Mouse (Mus musculus) heart, embryonic 14.5 days (tissue): ENCODE data around the gene Ncoa3. TPM values are rescaled to one million over a fixed set of nuclear protein-coding genes. Genes with fewer than 3 reads are reported as not detected.

Experiments used
- ATAC-seq: fragments of 200-750 bp; cut with Nextera tagmentation; 2 replicates; pipeline ENCODE4 v1.8.0; 2017; ENCODE audit warnings: low read depth, moderate TSS enrichment; ENCODE audit not compliant: insufficient number of reproducible peaks, insufficient read depth, low FRiP score
- H3K27ac ChIP-seq, 2 experiments: fragments of 200-500 bp in 1 of 2; fragments of 300-500 bp in 1 of 2; sonication (generic) in 1 of 2; replicated peaks in 1 of 2; 2 replicates each; pipeline ENCODE4 v1.5.1; 2012 to 2014; ENCODE audit warnings: low read depth in 2 of 2, low read length in 2 of 2, control low read depth in 1 of 2, mild to moderate bottlenecking in 1 of 2, mixed read lengths in 1 of 2; ENCODE audit not compliant: control insufficient read depth in 1 of 2, insufficient read depth in 1 of 2
- H3K27me3 ChIP-seq: fragments of 300-500 bp; sonication (generic); 2 replicates; pipeline ENCODE4 v1.6.1; 2014; ENCODE audit warnings: mild to moderate bottlenecking, low read length, control low read depth; ENCODE audit not compliant: control insufficient read depth, insufficient read depth
- H3K36me3 ChIP-seq: fragments of 300-500 bp; sonication (generic); 2 replicates; pipeline ENCODE4 v1.6.1; 2014; ENCODE audit warnings: mild to moderate bottlenecking, control low read depth, low read length, mixed read lengths; ENCODE audit not compliant: control insufficient read depth, insufficient read depth
- H3K4me1 ChIP-seq, 2 experiments: fragments of 200-500 bp in 1 of 2; fragments of 300-500 bp in 1 of 2; sonication (generic) in 1 of 2; 2 replicates each; pipeline ENCODE4 v1.6.1; 2012 to 2014; ENCODE audit warnings: low read length in 2 of 2, control low read depth in 1 of 2, mixed read lengths in 1 of 2; ENCODE audit not compliant: control insufficient read depth in 2 of 2, insufficient read depth in 2 of 2
- H3K4me2 ChIP-seq: fragments of 300-500 bp; sonication (generic); 2 replicates; pipeline ENCODE4 v1.6.1; 2014; ENCODE audit warnings: mild to moderate bottlenecking, low read length
- H3K4me3 ChIP-seq, 2 experiments: fragments of 200-500 bp in 1 of 2; fragments of 300-500 bp in 1 of 2; sonication (generic) in 1 of 2; 2 replicates each; pipeline ENCODE4 v1.5.1; 2012 to 2014; ENCODE audit warnings: low read length in 2 of 2, mild to moderate bottlenecking in 2 of 2, control low read depth in 1 of 2, low read depth in 1 of 2, moderate library complexity in 1 of 2; ENCODE audit not compliant: control insufficient read depth in 1 of 2, insufficient read depth in 1 of 2
- H3K9ac ChIP-seq: fragments of 300-500 bp; sonication (generic); 2 replicates; pipeline ENCODE4 v1.6.1; 2014; ENCODE audit warnings: mild to moderate bottlenecking, low read length
- H3K9me3 ChIP-seq: fragments of 300-500 bp; sonication (generic); 2 replicates; pipeline ENCODE4 v1.6.1; 2016; ENCODE audit warnings: low read length, control low read depth; ENCODE audit not compliant: control insufficient read depth
- WGBS: fragments of 180-500 bp; shearing (Covaris S2); extraction: QIAGEN DNeasy Blood & Tissue Kit; methylation state at CpG from one replicate; pipeline ENCODE4 v1.1.7; 2014; 5-methylcytosine and 5-hydroxymethylcytosine counted together
- polyA plus RNA-seq: library from polyadenylated mRNA; unstranded; fragments of >200 nt; fragmentation: Nextera tagmentation; extraction: Ambion mirVana; gene quantifications from 2 replicates; pipeline ENCODE4 v1.2.1, GENCODE M21; 2014

Gene Ncoa3
- polyA plus RNA-seq, 1 experiment from 2014 or later = 12.5 TPM

GRCm38 (mm10) chr2:165970767-165971166 is 21.7 kb upstream of the Ncoa3 start:
- H3K27me3 ChIP-seq = no peaks in the 10 kb centered on the region
- H3K9me3 ChIP-seq = no peaks in the 10 kb centered on the region
- H3K36me3 ChIP-seq = no peaks in the 10 kb centered on the region
- H3K27ac ChIP-seq = no peak overlapping the region
- no peak for ATAC-seq
- H3K4me1 ChIP-seq = peaks cover 18 to 25% of the 10 kb centered on the region in 2 experiments
- whole genome bisulfite sequencing = 88% methylated on average over 7 of the region's 7 CpGs
- no peak overlapping the region for H3K4me2 ChIP-seq
- H3K4me3 ChIP-seq = no peak overlapping the region
- H3K9ac ChIP-seq = no peak overlapping the region

- no peak overlapping the region for H3K9ac ChIP-seq
- H3K27ac ChIP-seq = no peak overlapping the region
- H3K4me2 ChIP-seq = no peak overlapping the region
- no peak for ATAC-seq
- no peak overlapping the region for H3K4me3 ChIP-seq
- no peaks in the 10 kb centered on the region for H3K27me3 ChIP-seq
- H3K36me3 ChIP-seq = no peaks in the 10 kb centered on the region
- H3K9me3 ChIP-seq = peaks cover 3% of the 10 kb centered on the region; the same call in 1 of the 2 replicates
- WGBS = 87% methylated on average over 1 of the region's 1 CpGs
- H3K4me1 ChIP-seq = peaks cover 4 to 12% of the 10 kb centered on the region in 2 experiments; a peak in 3 of 4 replicates
Measured at GRCm38 (mm10) chr2:165974383-165974782, 18.1 kb upstream of the Ncoa3 start.

GRCm38 (mm10) chr2:165976186-165976585 is 16.2 kb upstream of the Ncoa3 start:
- Histone ChIP-seq H3K4me3 (no peak overlapping the region), H3K9me3 (peaks cover 3% of the 10 kb centered on the region; the same call in 1 of the 2 replicates), H3K9ac (no peak overlapping the region), H3K4me1 (peaks cover under 1 to 8% of the 10 kb centered on the region in 2 experiments; a peak in 3 of 4 replicates), H3K27me3 (no peaks in the 10 kb centered on the region), H3K27ac (0 out of 4 replicates have a peak overlapping the region, but pooled peaks of 1 of the 2 experiments have one; percentile 4), H3K36me3 (no peaks in the 10 kb centered on the region), H3K4me2 (no peak overlapping the region)
- 69% methylated on average over 3 of the region's 3 CpGs for WGBS
- no peak for ATAC-seq

GRCm38 (mm10) chr2:165976874-165977273 is 15.6 kb upstream of the Ncoa3 start:
- H3K27ac ChIP-seq = peak overlapping the region in 1 of 2 experiments; percentile 4; a peak in 1 of 4 replicates

GRCm38 (mm10) chr2:165978119-165978518 is 14.3 kb upstream of the Ncoa3 start:
- H3K4me2 ChIP-seq = no peak overlapping the region
- H3K27me3 ChIP-seq = no peaks in the 10 kb centered on the region
- no peaks in the 10 kb centered on the region for H3K36me3 ChIP-seq
- H3K4me3 ChIP-seq = no peak overlapping the region
- H3K4me1 ChIP-seq = peaks cover 10 to 19% of the 10 kb centered on the region in 2 experiments; a peak in 3 of 4 replicates
- no peak overlapping the region for H3K9ac ChIP-seq
- peaks cover 3% of the 10 kb centered on the region; the same call in 1 of the 2 replicates for H3K9me3 ChIP-seq
- 97% methylated on average over 1 of the region's 1 CpGs for WGBS
- no peak for ATAC-seq
- no peak overlapping the region for H3K27ac ChIP-seq

More at GRCm38 (mm10) chr2:165976874-165977273, 15.6 kb upstream of the Ncoa3 start:
- no peak overlapping the region for H3K4me2 ChIP-seq
- H3K4me3 ChIP-seq = no peak overlapping the region
- H3K4me1 ChIP-seq = peaks cover 5 to 14% of the 10 kb centered on the region in 2 experiments; a peak in 3 of 4 replicates
- WGBS = 48% methylated on average over 5 of the region's 5 CpGs
- ATAC-seq = no peak
- no peaks in the 10 kb centered on the region for H3K36me3 ChIP-seq
- no peaks in the 10 kb centered on the region for H3K27me3 ChIP-seq
- no peak overlapping the region for H3K9ac ChIP-seq
- peaks cover 3% of the 10 kb centered on the region; the same call in 1 of the 2 replicates for H3K9me3 ChIP-seq

- Histone ChIP-seq H3K36me3 (no peaks in the 10 kb centered on the region), H3K9me3 (peaks cover 3% of the 10 kb centered on the region; the same call in 1 of the 2 replicates), H3K4me1 (peaks cover 10 to 19% of the 10 kb centered on the region in 2 experiments; a peak in 3 of 4 replicates), H3K27me3 (no peaks in the 10 kb centered on the region), H3K4me2 (no peak overlapping the region), H3K4me3 (no peak overlapping the region), H3K9ac (no peak overlapping the region), H3K27ac (peak overlapping the region; percentile 55 to 62)
- ATAC-seq = no peak
- 47% methylated on average over 6 of the region's 6 CpGs for WGBS
Measured at GRCm38 (mm10) chr2:165981248-165981977, 11.0 kb upstream of the Ncoa3 start.

- Histone ChIP-seq H3K27ac (no peak overlapping the region), H3K27me3 (no peaks in the 10 kb centered on the region), H3K9ac (no peak overlapping the region), H3K36me3 (no peaks in the 10 kb centered on the region), H3K9me3 (peaks cover 3% of the 10 kb centered on the region; the same call in 1 of the 2 replicates), H3K4me3 (no peak overlapping the region), H3K4me2 (no peak overlapping the region), H3K4me1 (peaks cover 13 to 17% of the 10 kb centered on the region in 2 experiments)
- WGBS = 53% methylated on average over 16 of the region's 16 CpGs
- peak; percentile 43; the same call in 1 of the 2 replicates for ATAC-seq
Measured at GRCm38 (mm10) chr2:165982512-165983389, 9.7 kb upstream of the Ncoa3 start.
